Mouse (Mus musculus) brain, embryonic 14.5 days (tissue): ENCODE data around the gene Aass. TPM values are rescaled to one million over a fixed set of nuclear protein-coding genes. Genes with fewer than 3 reads are reported as not detected.

Source experiments
- DNase-seq: peaks from one replicate; pipeline ENCODE4 v3.0.0-alpha.2; 2011; ENCODE audit warnings: low read depth
- CTCF ChIP-seq: fragments of 200-500 bp; IDR thresholded peaks from 2 replicates; pipeline ENCODE4 v1.5.1; 2012; ENCODE audit warnings: inconsistent platforms, mild to moderate bottlenecking, moderate library complexity, borderline replicate concordance; ENCODE audit not compliant: insufficient read depth, insufficient read length; ENCODE audit errors: extremely low read depth
- POLR2A ChIP-seq: fragments of 200-500 bp; IDR thresholded peaks from 2 replicates; pipeline ENCODE4 v1.6.1; 2012; ENCODE audit warnings: mild to moderate bottlenecking, inconsistent platforms, borderline replicate concordance; ENCODE audit not compliant: poor library complexity, insufficient read depth, insufficient read length, severe bottlenecking; ENCODE audit errors: extremely low read depth
- polyA plus RNA-seq: library from polyadenylated mRNA; depleted of rRNA; stranded (reverse); fragments of >200 nt; gene quantifications from 2 replicates; pipeline ENCODE4 v1.2.3, GENCODE M21; 2012; rRNA removed

The Aass gene
- polyA plus RNA-seq, 1 experiment, result 0.64 TPM

GRCm38 (mm10) chr6:23084587-23085421 is 48.0 kb downstream of the Aass start:
- no peak for DNase-seq
- no peak for TF ChIP-seq POLR2A

GRCm38 (mm10) chr6:23079991-23080680 is 52.6 kb downstream of the Aass start:
- TF ChIP-seq POLR2A, result no peak
- no peak for TF ChIP-seq CTCF
- no peak for DNase-seq

GRCm38 (mm10) chr6:23078273-23078672 is 54.5 kb downstream of the Aass start:
- DNase-seq, result no peak

GRCm38 (mm10) chr6:23076060-23076459 is 56.7 kb downstream of the Aass start:
- TF ChIP-seq CTCF (no peak), POLR2A (no peak)
- peak; percentile 4 for DNase-seq

More at GRCm38 (mm10) chr6:23078273-23078672, 54.5 kb downstream of the Aass start:
- TF ChIP-seq POLR2A (no peak), CTCF (no peak)

GRCm38 (mm10) chr6:23055734-23056133 is 77.1 kb downstream of the Aass start:
- TF ChIP-seq POLR2A, result no peak
- TF ChIP-seq CTCF, result no peak
- no peak for DNase-seq

GRCm38 (mm10) chr6:23048836-23049235 is 84.0 kb downstream of the Aass start:
- DNase-seq, result no peak
- TF ChIP-seq POLR2A (no peak), CTCF (no peak)

GRCm38 (mm10) chr6:23028251-23028650 is 104.5 kb downstream of the Aass start:
- no peak for TF ChIP-seq POLR2A
- no peak for TF ChIP-seq CTCF
- DNase-seq, result no peak

Other genes starting within 250 kb of the Aass start
- 9.9 and 16.1 TPM in 2 replicates for gene Fezf1, start 115.4 kb upstream of the Aass start, polyA plus RNA-seq